Mouse (Mus musculus) kidney, postnatal 0 days (tissue): ENCODE measurements at regions not wholly inside any gene's neighbourhood (a gene's known extent, or its start where the extent isn't known, plus 50 kb on each side); places are given as distances from the start of the nearest gene placed in this dataset.

Source experiments
- ATAC-seq: fragments of 200-750 bp; cut with Nextera tagmentation; replicated peaks from 2 replicates; pipeline ENCODE4 v1.8.0; 2017; ENCODE audit warnings: low read depth, moderate number of reproducible peaks, moderate TSS enrichment, moderate library complexity; ENCODE audit not compliant: low FRiP score
- DNase-seq: peaks from one replicate; pipeline ENCODE4 v3.0.0-alpha.2; 2016; ENCODE audit warnings: low spot score
- H3K27ac ChIP-seq: fragments of 300-500 bp; sonication (generic); 2 replicates; pipeline ENCODE4 v1.5.1; 2014; ENCODE audit warnings: mild to moderate bottlenecking
- H3K27me3 ChIP-seq: fragments of 300-500 bp; sonication (generic); 2 replicates; pipeline ENCODE4 v1.6.1; 2014; ENCODE audit warnings: low read length, mixed read lengths; ENCODE audit not compliant: insufficient read depth
- H3K36me3 ChIP-seq: fragments of 300-500 bp; sonication (generic); 2 replicates; pipeline ENCODE4 v1.6.1; 2014; ENCODE audit warnings: low read length, mixed read lengths; ENCODE audit not compliant: insufficient read depth
- H3K4me1 ChIP-seq: fragments of 300-500 bp; sonication (generic); replicated peaks from 2 replicates; pipeline ENCODE4 v1.6.1; 2014; ENCODE audit warnings: antibody characterized with exemption, low read length, mixed read lengths; ENCODE audit not compliant: insufficient read depth
- H3K4me2 ChIP-seq: fragments of 300-500 bp; sonication (generic); 2 replicates; pipeline ENCODE4 v1.6.1; 2014; ENCODE audit warnings: mild to moderate bottlenecking, low read length, moderate library complexity, mixed read lengths
- H3K4me3 ChIP-seq: fragments of 300-500 bp; sonication (generic); replicated peaks from 2 replicates; pipeline ENCODE4 v1.5.1; 2014; ENCODE audit warnings: low read depth, low read length
- H3K9ac ChIP-seq: fragments of 300-500 bp; sonication (generic); 2 replicates; pipeline ENCODE4 v1.6.1; 2014; ENCODE audit warnings: low read depth, low read length
- H3K9me3 ChIP-seq: fragments of 300-500 bp; sonication (generic); replicated peaks from 2 replicates; pipeline ENCODE4 v1.6.1; 2016; ENCODE audit warnings: low read length, inconsistent platforms, mixed read lengths
- CTCF ChIP-seq: IDR thresholded peaks from 2 replicates; pipeline ENCODE4 v1.5.1; 2016; ENCODE audit warnings: antibody characterized with exemption, low read depth, mild to moderate bottlenecking, moderate library complexity
- WGBS: fragments of 180-500 bp; shearing (Covaris S2); extraction: QIAGEN DNeasy Blood & Tissue Kit; methylation state at CpG from one replicate; pipeline ENCODE4 v1.1.7; 2014; 5-methylcytosine and 5-hydroxymethylcytosine counted together

GRCm38 (mm10) chr6:93467867-93468266 is 524.6 kb upstream of the Adamts9 start:
- no peak for DNase-seq
- no peak overlapping the region for H3K27ac ChIP-seq
- 89% methylated on average over 5 of the region's 5 CpGs for WGBS
- H3K4me3 ChIP-seq: no peak overlapping the region
- no peak for TF ChIP-seq CTCF
- H3K36me3 ChIP-seq: no peaks in the 10 kb centered on the region
- no peaks in the 10 kb centered on the region for H3K27me3 ChIP-seq
- H3K4me1 ChIP-seq: no peaks in the 10 kb centered on the region
- H3K4me2 ChIP-seq: no peak overlapping the region
- no peak for ATAC-seq
- H3K9ac ChIP-seq: no peak overlapping the region
- no peaks in the 10 kb centered on the region for H3K9me3 ChIP-seq

GRCm38 (mm10) chr6:93462861-93463260 is 519.6 kb upstream of the Adamts9 start:
- Histone ChIP-seq H3K4me3 (no peak overlapping the region), H3K27me3 (no peaks in the 10 kb centered on the region)
- 76% methylated on average over 4 of the region's 4 CpGs for WGBS

GRCm38 (mm10) chr6:93461374-93461773 is 518.1 kb upstream of the Adamts9 start:
- Histone ChIP-seq H3K27ac (no peak overlapping the region), H3K27me3 (no peaks in the 10 kb centered on the region), H3K36me3 (no peaks in the 10 kb centered on the region), H3K4me1 (no peaks in the 10 kb centered on the region), H3K9me3 (no peaks in the 10 kb centered on the region), H3K9ac (no peak overlapping the region), H3K4me3 (no peak overlapping the region), H3K4me2 (no peak overlapping the region)
- TF ChIP-seq CTCF: no peak
- ATAC-seq: no peak
- WGBS: 88% methylated on average over 3 of the region's 3 CpGs
- no peak for DNase-seq

More at GRCm38 (mm10) chr6:93462861-93463260, 519.6 kb upstream of the Adamts9 start:
- no peaks in the 10 kb centered on the region for H3K4me1 ChIP-seq
- H3K27ac ChIP-seq: no peak overlapping the region
- no peak for DNase-seq
- no peak overlapping the region for H3K4me2 ChIP-seq
- ATAC-seq: no peak
- no peak overlapping the region for H3K9ac ChIP-seq
- no peaks in the 10 kb centered on the region for H3K9me3 ChIP-seq
- H3K36me3 ChIP-seq: no peaks in the 10 kb centered on the region
- no peak for TF ChIP-seq CTCF

- 51% methylated on average over 4 of the region's 4 CpGs for WGBS
- TF ChIP-seq CTCF: no peak
- Histone ChIP-seq H3K4me3 (no peak overlapping the region), H3K4me2 (no peak overlapping the region), H3K9me3 (no peaks in the 10 kb centered on the region), H3K27me3 (no peaks in the 10 kb centered on the region), H3K9ac (no peak overlapping the region), H3K27ac (no peak overlapping the region), H3K36me3 (no peaks in the 10 kb centered on the region), H3K4me1 (no peaks in the 10 kb centered on the region)
- DNase-seq: no peak
- ATAC-seq: no peak
Observed at GRCm38 (mm10) chr6:93457613-93458012, 514.3 kb upstream of the Adamts9 start.

GRCm38 (mm10) chr6:93456383-93457033 is 513.2 kb upstream of the Adamts9 start:
- H3K9me3 ChIP-seq: no peaks in the 10 kb centered on the region
- no peaks in the 10 kb centered on the region for H3K4me1 ChIP-seq
- no peak for ATAC-seq
- 95% methylated on average over 9 of the region's 9 CpGs for WGBS
- no peaks in the 10 kb centered on the region for H3K27me3 ChIP-seq
- no peak overlapping the region for H3K9ac ChIP-seq
- H3K36me3 ChIP-seq: no peaks in the 10 kb centered on the region
- TF ChIP-seq CTCF: no peak
- H3K4me3 ChIP-seq: no peak overlapping the region
- no peak overlapping the region for H3K27ac ChIP-seq
- no peak overlapping the region for H3K4me2 ChIP-seq
- no peak for DNase-seq

GRCm38 (mm10) chr6:93445568-93445967 is 502.3 kb upstream of the Adamts9 start:
- Histone ChIP-seq H3K9ac (no peak overlapping the region), H3K4me2 (peak overlapping the region; percentile 21), H3K4me1 (peaks cover 7% of the 10 kb centered on the region), H3K36me3 (no peaks in the 10 kb centered on the region), H3K27me3 (no peaks in the 10 kb centered on the region), H3K27ac (no peak overlapping the region), H3K4me3 (0 out of 2 replicates have a peak overlapping the region, but pooled peaks have one; percentile 2), H3K9me3 (no peaks in the 10 kb centered on the region)
- WGBS: 70% methylated on average over 16 of the region's 16 CpGs
- DNase-seq (peak; percentile 72), ATAC-seq (no peak)
- TF ChIP-seq CTCF: no peak

GRCm38 (mm10) chr6:93445124-93445523 is 501.8 kb upstream of the Adamts9 start:
- TF ChIP-seq CTCF: peak; percentile 76
- DNase-seq: peak; percentile 88
- Histone ChIP-seq H3K27ac (no peak overlapping the region), H3K36me3 (no peaks in the 10 kb centered on the region), H3K27me3 (no peaks in the 10 kb centered on the region), H3K4me1 (peaks cover 7% of the 10 kb centered on the region), H3K4me2 (peak overlapping the region; percentile 21), H3K4me3 (0 out of 2 replicates have a peak overlapping the region, but pooled peaks have one; percentile 2), H3K9ac (no peak overlapping the region), H3K9me3 (no peaks in the 10 kb centered on the region)
- WGBS: 49% methylated on average over 5 of the region's 5 CpGs
- no peak for ATAC-seq
